Mouse (Mus musculus): ENCODE measurements at regions not wholly inside any gene's neighbourhood (a gene's known extent, or its start where the extent isn't known, plus 50 kb on each side); places are given as distances from the start of the nearest gene placed in this dataset.

DNA sequence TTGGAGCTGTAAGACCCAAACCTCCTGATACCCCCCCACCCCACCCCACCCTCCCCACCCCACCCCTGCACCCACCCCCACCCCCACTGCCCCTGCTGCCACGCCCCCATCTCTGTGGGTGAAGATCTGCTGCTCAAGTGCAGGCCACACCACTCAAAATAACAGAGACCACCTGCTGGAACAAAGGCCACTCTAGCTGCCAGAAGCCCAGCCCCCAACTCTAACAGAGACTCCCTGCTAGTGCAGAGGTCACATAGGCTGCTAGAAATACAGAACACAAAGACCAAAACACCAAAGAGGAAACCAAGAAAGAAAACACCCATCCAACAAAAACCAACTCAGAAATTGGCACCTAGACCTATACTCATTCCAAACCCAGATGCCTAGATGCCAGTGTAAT, 58.9 kb downstream of the Olfr267 start:
- DNase-seq (ENCODE audit: low read depth): no peak

DNA sequence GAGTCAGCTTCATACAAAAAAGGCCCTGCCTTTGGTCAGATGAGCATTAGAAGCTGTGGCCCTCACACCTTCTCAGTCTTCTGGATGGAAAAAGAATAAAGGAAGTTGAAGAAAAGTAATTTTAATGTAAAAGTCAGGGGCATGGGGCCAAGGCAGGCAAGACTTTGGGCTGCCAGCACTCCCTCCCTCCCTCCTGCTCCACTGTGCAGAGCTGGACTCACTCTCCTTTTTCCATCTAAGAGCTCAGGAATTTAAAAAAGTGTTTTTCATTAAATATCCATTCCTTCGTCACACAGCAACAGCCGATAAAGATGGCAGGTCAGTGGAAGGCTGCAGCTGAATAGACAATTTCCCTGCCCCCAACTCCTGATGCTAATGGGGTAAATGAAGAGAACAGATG, 61.1 kb downstream of the Olfr267 start:
- DNase-seq (ENCODE audit: low read depth): no peak

DNA sequence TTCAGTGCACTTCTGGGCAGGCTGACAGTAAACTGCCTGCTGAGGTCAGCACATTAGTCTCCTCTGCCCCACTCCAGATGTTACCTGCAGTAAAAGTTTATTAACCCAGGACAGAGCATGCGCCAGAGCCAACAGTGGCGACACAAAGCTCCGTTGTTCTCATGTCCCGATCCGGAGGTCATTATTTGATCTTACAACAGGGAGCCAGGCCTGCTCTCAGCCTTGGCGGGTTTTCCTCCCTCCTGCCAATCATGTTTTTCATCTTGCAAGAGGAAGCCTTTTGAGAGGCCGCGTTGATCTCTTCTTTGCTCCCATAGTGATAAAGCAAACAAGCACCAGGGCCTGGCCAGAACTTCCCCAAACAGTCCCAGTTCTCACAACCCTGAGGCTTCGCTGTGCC, 64.7 kb downstream of the Olfr267 start:
- DNase-seq (ENCODE audit: low read depth): no peak

DNA sequence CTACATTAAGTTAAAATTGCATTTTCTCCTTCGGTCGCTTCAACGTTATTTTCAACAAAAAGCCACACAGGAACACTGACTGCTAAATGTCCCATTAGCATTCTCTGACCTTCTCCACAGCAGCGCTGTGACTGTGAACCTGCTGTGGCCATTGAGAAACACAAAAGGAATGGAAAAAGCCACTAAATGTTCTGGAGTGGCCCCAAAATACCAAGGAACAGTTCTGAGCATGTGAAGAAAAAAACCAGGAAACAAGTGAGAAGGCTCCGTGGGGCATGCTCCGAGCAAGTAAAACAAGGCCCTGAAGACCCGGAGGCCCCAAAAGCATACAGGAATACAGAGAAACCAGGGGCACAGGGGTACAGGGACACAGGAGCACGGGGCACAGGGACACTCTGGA, 66.8 kb downstream of the Olfr267 start:
- DNase-seq (ENCODE audit: low read depth): no peak

DNA sequence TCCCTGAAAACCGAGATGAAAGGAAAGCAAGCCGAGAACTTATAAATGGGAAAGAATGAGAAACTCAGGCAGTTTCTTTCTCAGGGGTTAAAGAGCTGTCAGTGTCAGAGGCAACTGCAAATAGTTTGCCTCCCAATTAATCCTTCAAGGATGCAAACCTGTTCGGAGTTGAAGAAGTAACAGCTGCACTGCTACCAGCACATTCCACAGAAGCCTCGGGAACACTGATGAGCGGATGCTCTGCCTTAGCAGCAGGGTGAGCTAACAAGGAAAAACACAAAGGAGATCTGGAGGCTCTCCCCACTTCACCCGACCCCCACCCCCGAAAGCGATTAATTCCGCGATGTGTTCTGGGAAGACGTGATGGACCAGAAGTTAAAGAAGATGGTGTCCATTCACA, 71.1 kb downstream of the Olfr267 start:
- no peak for DNase-seq (ENCODE audit: low read depth)

DNA sequence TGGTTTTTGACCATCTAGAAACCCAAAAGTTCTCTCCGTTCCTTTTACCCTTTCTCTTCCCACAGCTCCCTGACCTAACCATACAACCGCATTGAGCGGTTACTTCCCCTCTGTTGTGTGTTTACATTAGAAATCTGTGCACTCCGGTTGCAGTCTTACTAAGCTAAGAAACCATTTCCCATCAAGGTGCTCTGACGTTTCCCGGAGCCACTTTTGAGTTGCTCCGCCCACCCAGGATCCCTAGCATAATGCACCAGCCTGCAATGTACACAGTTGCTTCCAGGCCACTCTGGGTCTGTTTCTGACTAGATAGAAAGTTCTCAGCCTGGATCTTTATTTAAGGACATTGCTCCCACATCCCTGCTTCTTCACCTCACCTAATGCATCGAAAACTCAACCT, 71.7 kb downstream of the Olfr267 start:
- DNase-seq (ENCODE audit: low read depth): no peak

DNA sequence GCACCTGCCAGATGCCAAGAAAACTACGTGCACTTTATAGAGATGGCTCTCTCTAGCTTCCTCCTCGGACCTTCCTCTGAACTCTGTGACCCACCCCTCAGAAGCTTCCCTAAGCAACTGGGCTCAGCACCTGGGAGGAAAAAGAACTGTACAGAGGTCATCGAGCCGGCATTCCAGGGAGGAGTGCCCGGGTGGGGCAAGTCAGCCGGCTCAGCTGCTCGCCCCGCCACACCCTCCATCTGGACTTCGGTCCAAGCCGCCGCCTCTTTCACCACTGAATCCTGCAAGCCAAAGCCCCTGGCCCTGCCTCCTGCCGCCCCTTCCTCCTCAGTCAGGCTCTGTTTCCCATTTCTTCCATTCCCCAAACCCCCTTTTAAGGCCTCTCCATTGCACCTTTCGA, 73.3 kb downstream of the Olfr267 start:
- DNase-seq (ENCODE audit: low read depth): no peak

DNA sequence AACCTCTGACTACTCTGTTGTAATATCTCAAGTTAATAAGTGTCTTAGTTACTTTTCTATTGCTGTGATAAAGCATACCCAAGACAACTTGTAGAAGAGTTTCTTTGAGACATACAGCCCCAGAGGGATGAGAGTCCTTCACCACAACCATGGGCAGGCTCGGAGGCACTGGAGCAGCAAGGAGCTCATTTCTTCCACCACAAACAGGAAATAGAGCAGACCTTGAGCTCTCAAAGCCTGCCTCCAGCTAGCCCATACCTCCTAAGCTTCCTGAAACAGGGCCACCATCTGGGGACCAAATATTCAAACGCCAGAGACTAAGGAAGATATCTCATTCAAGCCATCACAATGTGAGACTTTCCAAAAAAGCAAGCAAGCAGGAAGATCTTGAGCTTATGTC, 74.6 kb downstream of the Olfr267 start:
- DNase-seq (ENCODE audit: low read depth): no peak

DNA sequence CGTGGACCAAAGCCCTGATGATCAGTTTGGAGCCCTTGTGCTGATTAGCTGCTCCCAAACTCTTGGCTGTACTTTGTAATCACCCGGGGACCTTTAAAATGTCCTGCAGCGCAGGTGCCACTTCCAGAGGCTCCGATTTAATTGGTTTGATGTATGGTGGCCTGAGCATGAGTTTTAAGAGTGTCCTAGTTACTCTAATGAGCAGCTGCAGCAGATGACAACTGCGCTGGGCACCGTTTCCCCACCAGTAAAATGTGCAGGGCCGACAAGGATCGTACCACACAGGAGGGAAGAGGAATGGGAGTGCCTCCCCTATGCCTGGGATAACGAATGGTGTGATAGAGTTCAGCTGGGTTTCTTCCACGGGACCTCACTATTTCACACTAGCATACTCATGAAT, 75.3 kb downstream of the Olfr267 start:
- DNase-seq (ENCODE audit: low read depth): no peak

DNA sequence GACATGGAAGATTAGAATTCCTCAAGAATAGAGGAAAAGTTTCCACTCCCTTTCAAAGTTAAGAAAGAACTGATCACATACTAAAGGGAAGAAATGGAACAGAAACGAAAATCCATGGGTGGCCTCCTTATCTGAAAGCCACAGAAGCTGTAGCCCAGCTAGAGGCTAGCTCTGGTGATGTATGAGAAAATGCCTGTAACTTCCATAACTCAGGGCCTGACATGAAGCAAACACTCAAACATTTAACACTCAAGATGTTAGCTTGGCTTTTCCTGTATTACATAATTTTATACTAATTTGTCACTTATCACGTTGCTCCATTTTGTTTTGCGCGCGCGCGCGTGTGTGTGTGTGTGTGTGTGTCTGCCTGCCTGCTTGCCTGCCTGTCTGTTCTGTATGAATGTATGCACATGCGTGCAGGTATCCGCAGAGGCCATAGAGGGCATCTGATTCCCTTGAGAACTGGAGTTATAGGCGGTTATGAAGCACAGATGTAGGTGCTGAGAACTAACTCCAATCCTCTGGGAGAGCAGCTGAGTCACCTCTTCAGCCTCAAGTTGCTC, 88.2 kb downstream of the Olfr267 start:
- DNase-seq (ENCODE audit: low read depth): no peak

DNA sequence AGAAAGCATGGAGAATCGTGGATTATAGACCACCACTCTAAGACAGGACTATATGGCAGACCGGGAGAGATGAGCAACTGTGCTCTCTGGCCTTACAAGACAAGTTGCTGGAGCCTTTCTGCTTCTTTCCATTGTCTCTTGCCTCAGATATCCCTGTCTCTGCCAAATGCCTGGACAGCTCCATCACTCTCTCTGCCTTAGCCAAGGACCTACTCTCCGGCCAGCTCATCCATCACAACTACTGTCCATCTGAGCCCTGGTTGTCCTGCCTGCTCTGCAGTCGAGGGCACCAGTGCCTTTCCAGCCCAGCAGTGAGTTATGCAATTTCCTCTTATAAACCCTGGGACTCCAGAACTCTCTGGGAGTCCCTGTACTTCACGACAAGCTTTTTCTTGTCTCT, 88.7 kb downstream of the Olfr267 start:
- no peak for DNase-seq (ENCODE audit: low read depth)

DNA sequence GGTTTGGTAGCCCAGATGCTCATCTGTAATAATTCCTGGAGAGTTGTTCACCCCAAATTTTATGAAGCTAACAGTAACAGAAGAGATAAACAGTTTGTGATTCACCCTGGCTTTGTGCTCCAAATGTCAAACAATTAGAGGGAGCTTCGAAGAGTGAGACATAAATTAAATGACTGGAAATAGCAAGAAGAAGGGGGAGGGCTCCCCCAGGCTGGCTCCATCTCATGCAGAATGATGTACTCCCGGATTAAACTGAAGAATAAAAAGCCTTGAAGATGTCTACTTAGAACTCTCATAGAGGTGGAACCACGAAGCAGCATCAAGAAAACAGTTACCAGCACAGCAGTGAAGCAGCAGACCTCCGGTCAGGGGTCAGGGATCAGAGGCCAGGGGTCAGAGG, 90.8 kb downstream of the Olfr267 start:
- no peak for DNase-seq (ENCODE audit: low read depth)

DNA sequence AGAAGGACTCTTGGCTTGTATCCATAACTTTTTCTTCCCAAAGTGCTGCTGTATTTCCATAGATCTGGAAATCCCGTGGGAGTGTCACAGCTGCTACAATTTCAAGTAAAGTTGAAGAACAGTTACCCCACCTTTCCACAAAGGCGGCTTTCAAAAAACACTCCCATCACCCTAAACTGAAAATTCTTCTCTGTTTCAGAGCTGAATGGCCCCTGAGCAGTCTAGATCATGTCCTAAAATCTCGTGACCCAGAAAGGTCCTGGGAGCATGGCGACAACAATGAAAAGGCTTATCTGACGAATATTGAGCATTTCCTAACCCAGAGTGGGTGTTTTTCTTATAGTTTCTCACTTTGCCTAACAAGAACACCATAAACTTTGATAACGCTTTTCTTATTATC, 92.2 kb downstream of the Olfr267 start:
- no peak for DNase-seq (ENCODE audit: low read depth)

DNA sequence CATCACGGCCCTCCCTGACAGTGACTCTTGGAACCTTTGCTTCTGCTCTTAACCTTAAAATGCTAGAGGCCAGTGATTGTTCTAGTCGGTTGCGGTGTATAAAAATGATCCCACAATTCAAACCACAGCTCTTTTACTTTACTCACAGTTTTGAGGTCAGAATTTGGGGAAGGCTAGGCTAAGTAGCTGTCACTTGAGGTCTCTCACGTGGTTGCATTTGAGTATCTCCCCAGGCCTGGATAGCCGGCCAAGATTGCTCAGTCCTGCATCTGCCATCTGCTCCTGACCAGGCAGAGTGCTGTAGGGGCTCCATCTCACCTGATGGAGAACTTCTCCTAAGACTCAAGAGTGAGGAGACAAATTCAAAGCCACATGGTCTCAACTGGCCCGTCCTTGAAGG, 94.5 kb downstream of the Olfr267 start:
- DNase-seq (ENCODE audit: low read depth): no peak

DNA sequence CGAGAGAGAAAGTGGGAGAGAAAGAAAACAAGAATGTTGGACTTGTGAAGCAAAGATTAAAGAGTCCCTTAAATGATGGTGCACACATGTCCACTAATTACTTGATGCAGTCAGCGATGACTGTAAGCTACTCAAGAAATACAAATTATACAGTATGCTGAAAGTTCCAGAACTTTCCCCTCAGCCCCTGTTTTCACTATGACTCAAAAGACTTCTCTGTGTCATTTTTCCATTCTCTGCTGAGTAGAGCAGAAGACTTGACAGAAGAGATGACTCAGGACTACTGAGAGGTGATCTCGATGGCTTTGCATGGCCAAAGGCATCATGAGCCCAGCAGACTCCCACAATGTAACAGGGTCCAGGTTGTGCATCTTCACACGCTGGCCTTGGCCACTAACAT, 105.6 kb downstream of the Olfr267 start:
- no peak for DNase-seq (ENCODE audit: low read depth)

DNA sequence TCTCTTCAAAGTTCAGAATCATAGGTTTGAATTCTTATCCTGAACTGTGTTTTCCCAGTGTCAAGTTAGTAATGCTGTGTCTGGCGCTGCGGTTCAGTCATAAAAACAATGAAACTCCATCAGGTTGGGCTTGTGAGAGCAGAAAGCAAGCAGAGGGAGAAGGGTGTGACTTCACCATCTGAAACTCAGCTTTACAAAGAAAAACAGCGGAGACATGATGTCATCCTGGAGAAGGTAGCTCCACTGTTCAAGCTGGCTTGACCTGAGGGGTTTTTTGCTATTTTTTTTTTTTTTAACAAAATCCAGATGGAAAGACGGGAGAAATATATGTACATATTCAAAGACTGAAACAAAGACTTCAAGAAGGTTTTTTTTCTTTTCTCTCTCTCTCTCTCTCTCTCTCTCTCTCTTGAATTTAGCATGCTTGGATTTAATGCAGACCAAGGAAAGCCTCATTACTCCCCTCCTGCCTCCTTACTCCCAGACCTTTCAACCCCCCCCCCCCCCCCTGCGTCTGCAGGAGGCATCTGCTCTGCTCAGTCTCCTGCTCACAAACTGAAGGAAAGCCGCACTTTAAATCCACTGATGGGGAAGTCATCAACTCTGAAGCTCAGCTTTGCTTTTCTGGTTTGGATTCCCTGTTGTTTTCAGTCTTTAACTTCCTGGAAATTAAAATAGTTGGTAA, 109.7 kb downstream of the Olfr267 start:
- no peak for DNase-seq (ENCODE audit: low read depth)

DNA sequence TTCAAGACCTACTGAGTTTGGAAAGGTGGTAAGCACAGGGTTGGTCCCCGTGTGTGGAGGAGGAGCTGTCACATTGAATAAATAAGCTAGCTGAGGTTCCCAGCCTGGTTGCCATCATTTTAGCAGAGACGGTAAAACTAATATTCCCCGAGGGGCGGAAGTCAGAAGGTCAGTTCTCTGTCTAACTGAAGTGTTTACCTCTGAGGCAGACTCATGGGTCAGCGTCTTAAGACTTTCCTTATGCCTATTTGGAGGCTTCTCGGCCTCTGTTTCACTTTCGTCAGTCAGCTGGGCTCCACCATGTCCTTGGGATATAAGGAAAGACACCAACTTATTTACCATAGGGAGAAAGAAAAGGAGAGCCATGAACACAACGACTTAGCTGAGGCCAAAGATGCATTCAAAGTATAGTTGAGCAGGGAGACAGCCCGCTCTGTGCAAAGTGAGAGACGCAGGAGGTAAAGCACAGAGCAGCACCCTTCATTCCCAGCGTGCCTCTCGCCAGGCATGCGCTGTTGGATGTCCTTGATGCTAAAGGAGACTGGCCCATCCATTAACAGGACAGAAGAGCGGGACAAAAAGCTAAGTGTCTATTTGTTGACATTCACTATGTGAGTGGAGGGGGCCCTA, 116.0 kb downstream of the Olfr267 start:
- DNase-seq (ENCODE audit: low read depth): no peak

DNA sequence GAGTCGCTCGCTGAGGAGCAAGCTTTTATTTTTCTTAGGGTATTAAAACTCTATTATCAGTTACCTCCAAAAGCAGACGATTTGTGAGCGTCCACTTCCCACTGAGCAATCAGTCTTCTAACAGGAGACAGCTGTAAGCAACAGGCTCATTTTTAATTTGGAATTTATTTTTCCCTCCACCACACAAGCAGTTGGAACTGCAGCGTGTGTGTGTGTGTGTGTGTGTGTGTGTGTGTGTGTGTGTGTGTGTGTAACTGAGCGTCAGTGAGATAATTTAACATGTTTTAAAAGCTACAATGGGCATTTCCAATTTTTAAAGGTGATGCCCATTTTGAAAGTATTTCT, 116.6 kb downstream of the Olfr267 start:
- DNase-seq (ENCODE audit: low read depth): no peak

DNA sequence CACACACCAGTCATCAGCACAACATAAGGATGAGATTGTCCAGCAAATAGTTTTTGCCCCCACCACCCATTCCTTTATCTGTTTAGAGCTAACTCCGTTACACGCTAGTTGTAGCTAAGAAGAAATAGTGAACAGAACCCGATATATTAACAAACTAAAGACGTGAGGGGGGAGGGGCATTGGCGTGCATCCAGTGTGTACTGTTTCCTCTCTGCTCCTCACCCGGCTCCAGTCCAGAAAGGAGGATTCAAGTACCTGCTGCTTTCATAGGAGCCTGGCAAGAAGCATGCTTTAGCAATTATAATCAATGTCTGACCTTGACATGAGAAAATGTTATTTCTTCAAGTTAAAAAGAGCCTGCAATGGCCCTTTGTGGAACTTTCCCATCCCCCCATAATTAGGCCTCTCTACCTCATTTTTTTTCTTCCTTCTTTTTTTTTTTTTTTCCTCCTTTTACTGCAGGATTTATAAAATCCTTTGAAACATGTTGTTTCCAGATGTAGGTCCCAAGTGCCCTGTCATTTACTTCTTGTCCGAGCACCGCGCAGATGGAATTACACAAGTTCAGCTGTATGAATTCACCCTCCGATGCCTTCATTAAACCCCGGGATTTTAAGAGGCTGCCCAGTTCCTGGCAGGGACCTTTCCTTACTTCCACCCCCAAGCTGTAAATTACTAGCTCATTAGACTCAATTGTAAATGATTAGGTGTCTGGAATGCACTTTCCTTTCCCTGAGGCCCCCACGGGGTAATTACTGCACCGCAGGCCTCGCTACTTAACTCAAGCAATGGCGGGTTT, 116.6 kb upstream of the Lpar1 start:
- DNase-seq (ENCODE audit: low read depth): no peak

DNA sequence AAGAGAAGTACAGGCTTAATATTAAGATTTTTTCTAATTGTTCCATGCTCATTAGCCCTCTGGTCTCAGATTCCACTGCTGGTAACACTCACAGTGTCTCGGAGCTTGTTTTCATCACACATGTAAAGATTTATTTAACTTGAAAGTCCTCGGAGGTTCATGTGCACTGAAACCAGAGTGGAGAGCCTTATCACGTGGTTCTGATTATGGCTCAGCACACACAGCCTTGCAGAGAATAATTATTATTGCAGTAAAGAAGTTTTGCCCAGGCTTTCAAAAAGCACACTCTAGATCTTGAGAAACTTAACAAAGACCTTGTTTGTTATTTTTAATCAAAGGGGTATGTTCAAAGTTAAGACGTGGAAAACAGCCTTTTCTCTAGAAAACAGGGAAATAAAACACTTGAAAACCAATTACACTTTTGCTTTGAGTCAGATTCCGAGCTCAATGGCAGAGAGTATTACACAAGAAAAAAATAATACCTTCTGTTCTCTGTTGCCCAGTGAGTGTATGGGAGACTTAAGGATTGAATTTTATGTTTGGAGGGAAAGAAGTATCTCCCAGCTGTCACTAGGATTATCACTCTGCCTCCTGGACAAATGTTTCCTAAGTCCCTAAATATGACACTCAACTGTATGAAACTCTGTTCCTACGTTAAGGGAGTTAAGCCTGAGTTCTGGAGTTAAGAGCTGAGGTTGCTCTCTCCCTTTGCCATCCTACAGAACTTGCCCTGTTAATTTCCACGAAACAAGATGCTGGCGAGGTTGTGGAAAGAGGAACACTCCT, 114.9 kb upstream of the Lpar1 start:
- DNase-seq (ENCODE audit: low read depth): no peak

DNA sequence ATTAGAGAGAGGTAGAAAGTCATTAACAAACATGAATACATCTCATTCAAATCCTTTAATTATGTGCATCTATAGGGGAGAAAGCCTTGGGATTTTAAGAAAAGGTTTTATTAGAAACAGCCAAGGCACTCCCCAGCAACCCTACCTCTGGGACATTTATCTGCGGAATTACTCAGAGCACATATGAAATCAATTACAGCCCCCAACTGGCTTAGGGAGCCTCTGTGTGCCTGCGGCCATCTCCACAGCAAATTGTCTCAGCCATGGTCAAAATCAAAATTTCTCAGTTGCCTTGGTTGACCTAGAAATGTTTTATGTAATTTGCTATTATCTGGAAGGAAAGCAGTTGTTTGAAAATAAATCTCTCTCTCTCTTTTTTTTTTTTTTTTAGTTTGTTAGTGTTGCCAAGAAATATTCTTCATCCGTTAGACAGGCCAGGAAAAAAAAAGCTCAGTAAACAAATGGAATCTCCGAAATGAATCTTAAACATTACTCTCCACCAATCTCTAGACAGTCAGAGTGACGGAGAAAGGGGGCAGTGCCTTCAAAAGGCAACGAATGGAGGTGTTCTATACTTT, 110.0 kb upstream of the Lpar1 start:
- DNase-seq (ENCODE audit: low read depth): no peak

DNA sequence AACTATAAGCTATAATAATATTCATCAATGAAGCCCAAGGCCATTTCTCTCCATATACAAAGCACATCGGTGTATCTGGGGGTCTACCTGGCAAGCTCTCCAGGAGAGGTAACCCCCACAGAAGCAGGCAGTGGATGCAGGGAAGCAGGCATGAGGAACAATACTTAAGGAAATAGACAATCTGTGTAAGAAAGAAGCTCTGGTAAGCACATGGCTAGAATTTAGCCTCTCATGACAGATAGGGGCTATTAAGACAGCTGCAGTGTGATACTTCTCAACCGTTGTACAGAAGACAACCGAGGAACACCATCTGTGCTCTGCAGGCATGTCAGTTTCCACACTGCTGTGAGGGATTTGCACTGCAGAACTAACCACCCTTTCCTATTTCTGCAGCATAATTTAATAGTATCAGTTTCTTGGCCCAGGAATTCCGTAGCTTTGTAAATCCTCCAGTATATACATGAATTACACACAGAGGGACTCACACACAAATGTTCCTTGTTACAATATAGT, 108.1 kb upstream of the Lpar1 start:
- no peak for DNase-seq (ENCODE audit: low read depth)
